Mouse (Mus musculus) megakaryocyte progenitor cell, adult 5-6 weeks (primary cell): ENCODE results near the gene Dyrk1a. TPM values are rescaled to one million over a fixed set of nuclear protein-coding genes. Genes with fewer than 3 reads are reported as not detected.

Source experiments
- ATAC-seq: replicated peaks from 2 replicates; pipeline ENCODE4 v1.8.0; 2016; ENCODE audit warnings: mild to moderate bottlenecking, moderate TSS enrichment, inconsistent platforms; ENCODE audit not compliant: poor library complexity
- total RNA-seq, 2 experiments: library from RNA; stranded (forward) in 1 of 2; stranded (reverse) in 1 of 2; fragments of 157-497, 149-512 nt in 1 of 2; fragments of 200-1000 nt in 1 of 2; gene quantifications; 2 replicates each; pipeline versions ENCODE4 v1.2.3 to v1.2.4; 2015 to 2017

Gene Dyrk1a
- total RNA-seq, 2 experiments from 2014 or later = 49.4 to 65.6 TPM

DNA sequence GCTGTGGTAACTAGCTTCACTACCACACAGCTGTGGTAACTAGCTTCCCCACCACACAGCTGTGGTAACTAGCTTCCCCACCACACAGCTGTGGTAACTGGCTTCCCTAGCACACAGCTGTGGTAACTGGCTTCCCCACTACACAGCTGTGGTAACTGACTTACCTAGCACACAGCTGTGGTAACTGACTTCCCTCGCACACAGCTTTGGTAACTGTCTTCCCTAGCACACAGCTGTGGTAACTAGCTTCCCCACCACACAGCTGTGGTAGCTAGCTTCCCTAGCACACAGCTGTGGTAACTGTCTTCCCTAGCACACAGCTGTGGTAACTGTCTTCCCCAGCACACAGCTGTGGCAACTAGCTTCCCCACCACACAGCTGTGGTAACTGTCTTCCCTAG is 128.4 kb downstream of the Dyrk1a start:
- peak; percentile 45; the same call in 1 of the 2 replicates for ATAC-seq

GRCm38 (mm10) chr16:94701141-94701540 is 131.3 kb downstream of the Dyrk1a start:
- no peak for ATAC-seq

DNA sequence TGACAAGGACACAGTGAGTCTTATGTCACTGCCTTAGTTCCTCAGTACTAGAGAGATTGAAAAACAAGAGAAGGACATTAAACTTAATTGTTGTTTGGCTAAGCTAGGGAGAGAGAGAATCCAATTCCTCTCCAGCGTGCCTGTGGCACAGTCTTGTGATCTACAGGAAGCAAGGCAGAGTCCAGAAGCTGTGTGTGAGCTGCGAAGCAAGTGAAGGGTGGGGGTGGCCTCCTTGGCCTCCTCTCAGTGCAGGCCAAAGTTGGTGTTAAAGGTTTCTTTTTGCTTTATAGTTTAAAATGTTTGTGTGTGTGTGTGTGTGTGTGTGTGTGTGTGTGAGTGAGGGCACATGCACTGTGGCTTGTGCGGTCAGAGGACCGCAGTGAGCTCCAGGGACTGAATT is 132.2 kb downstream of the Dyrk1a start:
- no peak for ATAC-seq

DNA sequence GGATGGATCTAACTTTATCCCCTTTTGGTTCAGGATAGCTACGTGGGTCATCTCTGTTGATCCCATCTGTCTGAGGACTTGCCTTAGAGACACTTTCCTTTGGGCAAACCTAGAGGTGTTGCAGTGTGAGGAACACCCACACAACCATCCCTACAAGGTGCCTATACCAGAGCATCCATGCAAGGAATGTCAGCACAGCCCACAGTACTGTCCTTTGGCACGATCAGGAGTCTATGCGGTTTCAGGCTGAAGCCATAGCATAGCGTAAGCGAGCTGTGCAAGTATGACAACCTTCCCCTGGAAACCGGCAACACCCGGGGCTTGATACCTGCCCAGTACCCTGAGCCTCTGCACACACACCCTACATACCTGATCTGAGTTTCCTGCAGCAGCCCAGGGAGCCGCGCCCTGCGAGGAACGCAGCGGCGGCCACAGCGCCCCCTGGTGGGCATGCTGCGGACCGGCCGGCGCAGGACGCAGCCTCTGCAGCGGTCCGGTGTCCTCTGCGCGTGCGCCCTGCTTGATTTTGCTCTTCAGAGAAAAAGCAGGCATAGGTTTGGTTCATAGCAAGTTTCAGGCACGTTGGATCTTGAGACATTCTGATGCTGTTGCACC is 143.8 kb downstream of the Dyrk1a start:
- ATAC-seq = peak; percentile 96

DNA sequence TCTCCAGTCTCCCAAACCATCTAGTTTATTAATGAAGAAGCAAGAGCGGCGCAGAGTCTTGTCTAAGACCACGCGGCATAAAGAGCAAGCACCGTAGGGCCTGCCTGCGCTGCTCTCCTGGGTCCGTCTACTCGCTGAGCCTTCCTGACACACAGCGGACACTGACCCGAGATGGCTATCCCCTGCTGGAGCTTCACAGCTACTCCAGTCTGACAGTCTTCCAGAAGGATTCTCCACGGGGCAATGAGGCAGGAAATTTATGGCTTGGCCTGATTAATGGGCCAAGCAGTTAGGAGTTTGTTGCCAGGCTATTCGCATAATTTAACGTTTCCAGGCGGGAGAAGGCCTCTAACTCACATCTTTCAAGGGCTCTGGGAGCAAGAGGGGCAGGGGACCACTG is 144.7 kb downstream of the Dyrk1a start:
- ATAC-seq = no peak

DNA sequence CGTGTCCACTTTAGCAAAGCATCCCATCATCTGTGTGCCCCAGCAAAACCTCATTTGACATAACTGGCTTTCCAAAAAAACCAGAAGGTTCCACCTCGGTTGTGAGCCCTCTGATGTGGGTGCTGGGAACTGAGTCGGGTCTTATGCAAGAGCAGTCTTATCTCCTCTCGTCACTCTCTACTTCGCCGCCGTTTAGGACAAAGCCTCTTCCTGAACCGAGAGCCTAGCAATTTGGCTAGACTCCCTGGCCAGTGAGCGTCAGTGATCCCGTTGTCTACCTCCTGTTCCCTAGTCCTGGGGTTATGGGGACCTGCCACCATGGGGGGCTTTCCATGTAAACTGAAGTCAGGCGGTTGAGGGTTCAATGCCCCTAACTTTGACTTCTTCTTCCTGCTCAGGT is 147.2 kb downstream of the Dyrk1a start:
- ATAC-seq = no peak

DNA sequence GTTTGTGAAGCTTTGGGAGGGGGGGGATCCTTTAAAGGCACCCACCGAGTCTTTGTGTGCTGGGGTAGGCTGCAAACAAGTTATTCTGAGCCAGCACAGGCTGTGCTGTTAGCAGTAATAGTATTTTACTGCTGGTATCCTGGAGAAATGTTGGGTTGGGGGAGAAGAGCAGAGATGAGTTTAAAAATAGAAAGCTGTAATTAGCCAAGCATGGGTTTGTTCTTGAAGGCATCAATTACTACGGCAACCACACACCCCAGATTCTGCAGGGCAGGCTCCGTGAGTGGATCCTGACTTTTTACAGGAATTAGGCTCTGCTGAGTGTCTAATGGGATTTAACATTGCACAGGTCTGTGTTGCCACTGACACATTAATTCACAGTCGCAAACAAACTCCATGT is 149.1 kb downstream of the Dyrk1a start:
- ATAC-seq = no peak

DNA sequence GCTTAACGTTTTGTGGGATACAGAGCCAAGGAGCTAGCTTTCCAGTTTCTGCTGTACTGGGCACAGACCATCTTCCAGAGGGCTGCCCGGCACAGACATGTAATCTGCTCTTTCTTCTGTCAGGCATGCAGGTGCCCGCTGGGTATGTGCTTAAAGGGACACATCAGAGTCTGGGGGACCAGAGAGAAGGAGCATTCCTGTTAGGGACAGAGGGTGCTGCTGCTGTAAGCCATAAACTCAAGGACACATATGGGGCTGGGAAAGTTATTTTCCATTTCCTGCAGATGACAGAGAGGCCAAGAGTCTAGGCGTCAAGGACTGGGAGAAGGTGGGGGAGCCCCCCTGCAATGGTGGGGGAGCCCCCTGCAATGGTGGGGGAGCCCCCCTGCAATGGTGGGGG is 149.7 kb downstream of the Dyrk1a start:
- ATAC-seq = no peak

DNA sequence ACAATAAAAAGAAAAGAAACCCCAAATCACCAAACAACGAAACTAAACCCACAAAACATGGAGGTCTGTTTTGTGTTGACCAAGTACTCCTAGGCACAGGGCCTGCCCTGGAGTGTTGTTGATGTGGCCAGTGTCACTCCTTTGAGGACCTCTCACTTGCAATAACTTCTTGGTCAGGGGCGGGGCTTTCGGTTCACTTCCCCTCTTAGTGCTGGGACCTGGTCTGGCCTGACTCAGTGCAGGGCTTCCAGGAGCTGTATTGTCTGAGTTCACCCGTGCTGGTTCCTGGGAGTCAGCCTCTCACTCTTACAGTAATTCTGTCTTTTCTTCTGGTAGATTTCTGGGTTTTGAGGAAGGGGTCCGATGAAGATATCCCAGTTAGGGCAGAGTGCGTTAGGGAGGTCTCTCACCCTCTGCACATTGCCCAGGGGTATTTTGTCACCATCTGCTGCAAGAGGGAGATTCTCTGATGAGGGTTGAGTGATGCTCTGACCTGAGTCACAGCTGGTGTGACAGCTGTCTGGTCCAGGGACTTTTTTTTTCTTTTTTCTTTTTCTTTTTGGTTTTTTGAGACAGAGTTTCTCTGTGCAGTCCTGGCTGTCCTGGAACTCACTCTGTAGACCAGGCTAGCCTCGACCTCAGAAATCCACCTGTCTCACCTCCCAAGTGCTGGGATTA is 150.8 kb downstream of the Dyrk1a start:
- peak; percentile 52 for ATAC-seq

GRCm38 (mm10) chr16:94721549-94722006 is 151.8 kb downstream of the Dyrk1a start:
- no peak for ATAC-seq

- no peak for ATAC-seq
These were observed 153.1 kb downstream of the Dyrk1a start for GRCm38 (mm10) chr16:94722936-94723335.

DNA sequence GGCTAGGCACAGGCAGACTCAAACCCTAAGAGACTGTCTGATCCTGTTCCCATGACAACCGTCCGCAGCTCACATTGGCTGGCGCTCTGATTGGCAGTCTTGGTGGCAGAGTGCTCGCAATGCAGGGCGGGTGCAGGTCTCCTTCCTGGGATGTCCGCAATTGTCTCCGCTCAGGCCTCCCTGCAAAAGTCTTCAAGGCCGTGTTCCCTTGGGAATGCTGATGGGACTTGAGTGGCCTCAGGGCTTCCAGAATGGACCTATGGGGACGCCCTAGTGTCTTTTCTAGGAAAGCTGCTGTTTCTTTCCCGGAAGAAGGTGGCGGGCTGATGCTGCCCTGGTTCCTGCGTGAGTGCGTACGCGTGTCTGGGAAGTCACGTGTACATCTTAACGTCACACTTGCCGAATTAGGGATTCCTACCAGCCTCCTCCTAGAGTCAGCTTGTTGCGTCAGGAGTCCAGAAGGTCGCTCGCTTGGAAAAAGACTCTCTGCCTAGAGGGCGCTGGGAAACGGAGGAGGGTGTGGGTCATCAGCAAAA is 154.3 kb downstream of the Dyrk1a start:
- peak; percentile 88 for ATAC-seq

- ATAC-seq = peak; percentile 55
These were observed 155.0 kb downstream of the Dyrk1a start for GRCm38 (mm10) chr16:94724747-94725211.

DNA sequence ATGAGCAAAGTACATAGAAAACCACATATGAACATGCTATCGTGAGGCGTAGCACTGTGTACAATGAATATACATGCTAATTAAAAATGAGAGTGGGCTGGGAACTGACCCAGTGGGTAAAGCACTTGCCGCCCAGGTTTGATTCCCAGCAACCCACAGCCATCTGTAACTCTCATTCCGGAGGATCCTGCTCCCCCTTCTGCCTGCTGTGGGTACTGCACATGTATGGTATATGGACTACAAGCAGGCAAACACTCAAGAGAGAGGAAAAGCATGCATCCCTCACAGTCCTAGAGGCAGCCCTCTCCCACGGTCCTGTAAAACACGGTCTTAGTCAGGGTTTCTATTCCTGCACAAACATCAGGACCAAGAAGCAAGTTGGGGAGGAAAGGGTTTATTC is 159.4 kb downstream of the Dyrk1a start:
- no peak for ATAC-seq

GRCm38 (mm10) chr16:94731027-94731426 is 161.2 kb downstream of the Dyrk1a start:
- no peak for ATAC-seq

GRCm38 (mm10) chr16:94735472-94735871 is 165.7 kb downstream of the Dyrk1a start:
- no peak for ATAC-seq

- ATAC-seq = no peak
These were observed 166.9 kb downstream of the Dyrk1a start for GRCm38 (mm10) chr16:94736462-94737358.

DNA sequence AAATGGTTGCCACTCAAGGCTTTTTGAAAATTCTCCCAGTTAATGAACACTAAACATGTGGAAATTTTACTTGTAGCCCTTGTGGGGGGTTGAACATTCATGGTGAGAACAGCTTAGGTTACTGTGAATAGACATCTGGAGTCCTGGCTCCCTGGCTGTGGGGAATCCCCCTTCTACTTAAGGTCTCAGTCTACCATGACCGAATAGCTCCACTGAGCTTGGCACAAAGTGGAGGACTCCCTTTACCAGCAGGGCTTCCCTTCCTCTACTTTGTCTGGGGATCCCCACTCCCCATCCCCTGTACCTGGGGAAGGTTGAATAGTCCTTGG is 167.5 kb downstream of the Dyrk1a start:
- ATAC-seq = no peak

- peak; percentile 96 for ATAC-seq
These were observed 174.2 kb downstream of the Dyrk1a start for GRCm38 (mm10) chr16:94743853-94744501.

DNA sequence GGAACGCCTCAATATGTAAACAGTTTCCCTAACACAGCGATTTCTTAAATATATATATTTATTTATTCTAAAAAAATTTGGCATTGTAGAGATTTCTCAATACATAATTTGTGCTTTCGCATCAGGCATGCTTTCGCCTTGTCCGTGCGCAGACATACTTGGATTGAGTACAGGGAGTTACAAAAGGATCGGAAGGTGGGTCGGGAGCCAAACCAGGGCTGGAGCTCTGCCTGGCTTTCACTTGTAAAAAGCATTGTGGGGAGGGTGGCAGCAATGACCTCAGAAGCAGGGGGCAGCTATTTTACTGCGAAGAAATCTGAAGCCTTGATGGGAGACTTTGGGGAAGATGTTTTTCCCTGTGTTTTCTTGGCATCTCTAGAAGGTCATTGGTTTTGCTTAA is 175.2 kb downstream of the Dyrk1a start:
- no peak for ATAC-seq
